Mouse (Mus musculus) neural tube, embryonic 11.5 days (tissue): Measurements from ENCODE around the gene Gin1. TPM values are rescaled to one million over a fixed set of nuclear protein-coding genes. Genes with fewer than 3 reads are reported as not detected.
"Not testable (repeated sequence)": the region's sequence is repeated elsewhere in the genome, so short reads cannot be mapped to it uniquely, and the experiment has no call there.

Experiments used
- ATAC-seq: fragments of 200-750 bp; cut with Nextera tagmentation; 2 replicates; pipeline ENCODE4 v1.8.0; 2017; ENCODE audit warnings: moderate number of reproducible peaks, mild to moderate bottlenecking, moderate TSS enrichment, moderate library complexity; ENCODE audit not compliant: insufficient read depth, low FRiP score, low TSS enrichment
- DNase-seq: peaks from one replicate; pipeline ENCODE4 v3.0.0-alpha.2; 2015; ENCODE audit warnings: low spot score
- H3K27ac ChIP-seq: fragments of 300-500 bp; sonication (generic); 2 replicates; pipeline ENCODE4 v1.5.1; 2014; ENCODE audit warnings: low read depth, mild to moderate bottlenecking, low read length
- H3K27me3 ChIP-seq: fragments of 300-500 bp; sonication (generic); 2 replicates; pipeline ENCODE4 v1.6.1; 2014; ENCODE audit warnings: mild to moderate bottlenecking, low read length, mixed read lengths; ENCODE audit not compliant: control insufficient read depth, insufficient read depth
- H3K36me3 ChIP-seq: fragments of 300-500 bp; sonication (generic); 2 replicates; pipeline ENCODE4 v1.6.1; 2014; ENCODE audit warnings: mild to moderate bottlenecking, low read length, moderate library complexity, mixed read lengths; ENCODE audit not compliant: control insufficient read depth, insufficient read depth
- H3K4me1 ChIP-seq: fragments of 300-500 bp; sonication (generic); 2 replicates; pipeline ENCODE4 v1.6.1; 2014; ENCODE audit warnings: low read length, mixed read lengths; ENCODE audit not compliant: control insufficient read depth, insufficient read depth
- H3K4me2 ChIP-seq: fragments of 300-500 bp; sonication (generic); 2 replicates; pipeline ENCODE4 v1.6.1; 2014; ENCODE audit warnings: low read depth, mild to moderate bottlenecking, moderate library complexity
- H3K4me3 ChIP-seq: fragments of 300-500 bp; sonication (generic); 2 replicates; pipeline ENCODE4 v1.5.1; 2014; ENCODE audit warnings: low read depth, low read length
- H3K9ac ChIP-seq: fragments of 300-500 bp; sonication (generic); 2 replicates; pipeline ENCODE4 v1.6.1; 2014; ENCODE audit warnings: mild to moderate bottlenecking, low read length
- H3K9me3 ChIP-seq: fragments of 300-500 bp; sonication (generic); 2 replicates; pipeline ENCODE4 v1.6.1; 2016; ENCODE audit warnings: low read length; ENCODE audit not compliant: control insufficient read depth
- WGBS: fragments of 180-500 bp; shearing (Covaris S2); extraction: QIAGEN DNeasy Blood & Tissue Kit; methylation state at CpG from one replicate; pipeline ENCODE4 v1.1.7; 2014; 5-methylcytosine and 5-hydroxymethylcytosine counted together
- polyA plus RNA-seq: library from polyadenylated mRNA; unstranded; fragments of >200 nt; fragmentation: Nextera tagmentation; extraction: Ambion mirVana; gene quantifications from 2 replicates; pipeline ENCODE4 v1.2.1, GENCODE M21; 2014

Gin1 gene
- polyA plus RNA-seq, 1 experiment from 2014 or later: 12.2 TPM

DNA sequence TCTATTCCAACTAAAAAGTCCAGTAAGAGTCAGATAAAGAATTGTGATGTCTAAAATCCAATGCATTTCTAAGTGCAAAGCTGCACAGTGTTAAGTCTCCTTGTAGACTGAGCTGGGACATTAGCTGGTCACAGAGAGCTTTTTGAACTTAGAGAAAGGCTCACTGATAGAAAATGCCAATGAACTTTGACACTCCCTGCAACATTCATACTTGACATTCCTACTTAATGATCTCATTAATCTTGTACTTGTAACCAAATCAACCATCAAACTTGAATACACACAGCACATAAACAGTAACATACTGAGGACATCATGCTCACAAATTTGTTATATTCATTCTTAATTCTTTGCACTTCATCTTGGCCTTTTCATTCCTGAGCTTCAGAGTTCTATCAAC is 10.1 kb upstream of the Gin1 start:
- ATAC-seq (no peak), DNase-seq (no peak)
- Histone ChIP-seq H3K9me3 (no peaks in the 10 kb centered on the region), H3K27me3 (no peaks in the 10 kb centered on the region), H3K4me1 (no peaks in the 10 kb centered on the region), H3K9ac (no peak overlapping the region), H3K4me2 (no peak overlapping the region), H3K4me3 (no peak overlapping the region), H3K36me3 (no peaks in the 10 kb centered on the region), H3K27ac (no peak overlapping the region)

DNA sequence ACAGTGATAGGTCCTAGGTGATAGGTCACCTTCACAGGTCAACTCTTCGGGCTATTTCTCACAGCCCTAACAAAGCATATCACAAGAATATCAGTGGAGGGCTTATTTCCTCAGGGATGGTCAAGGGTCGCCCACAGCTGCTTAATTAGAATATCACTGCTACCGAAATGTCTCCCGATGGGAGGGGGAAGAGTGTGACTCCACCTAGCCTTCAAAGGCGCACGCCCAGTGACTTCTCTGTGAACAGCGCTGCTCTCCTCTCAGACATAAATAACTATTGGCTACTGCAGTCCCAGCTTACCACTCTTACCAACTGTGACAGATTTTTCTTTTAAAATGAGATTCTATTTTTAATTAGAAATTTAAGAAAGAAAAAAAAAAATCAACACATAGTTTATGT is 9.4 kb upstream of the Gin1 start:
- ATAC-seq: no peak
- H3K4me1 ChIP-seq: no peaks in the 10 kb centered on the region
- H3K9me3 ChIP-seq: no peaks in the 10 kb centered on the region
- DNase-seq: no peak
- H3K27me3 ChIP-seq: no peaks in the 10 kb centered on the region
- H3K4me2 ChIP-seq: no peak overlapping the region
- no peaks in the 10 kb centered on the region for H3K36me3 ChIP-seq
- no peak overlapping the region for H3K4me3 ChIP-seq
- no peak overlapping the region for H3K9ac ChIP-seq
- no peak overlapping the region for H3K27ac ChIP-seq
- 82% methylated on average over 7 of the region's 7 CpGs for WGBS

DNA sequence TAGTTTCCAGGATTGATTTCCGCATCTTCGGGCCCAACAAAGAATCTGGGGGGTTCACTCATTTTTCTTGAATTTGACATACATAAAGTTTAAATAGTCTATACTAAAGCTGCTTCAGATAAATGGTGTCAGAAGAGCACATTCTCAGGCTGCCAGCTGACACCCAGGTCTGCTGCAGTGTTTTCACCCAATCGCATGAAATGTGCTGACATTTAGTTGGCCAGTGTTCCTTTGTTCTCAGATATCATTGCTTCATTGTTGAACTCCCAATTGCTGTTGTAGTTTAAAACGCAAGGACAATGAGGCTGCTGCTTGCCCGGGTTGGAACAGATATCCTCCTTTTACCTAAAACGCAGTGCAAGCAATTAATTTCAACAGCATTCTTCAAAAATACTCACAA is 8.5 kb upstream of the Gin1 start:
- no peak overlapping the region for H3K4me2 ChIP-seq
- no peaks in the 10 kb centered on the region for H3K36me3 ChIP-seq
- no peaks in the 10 kb centered on the region for H3K9me3 ChIP-seq
- H3K4me1 ChIP-seq: no peaks in the 10 kb centered on the region
- ATAC-seq: no peak
- no peaks in the 10 kb centered on the region for H3K27me3 ChIP-seq
- no peak overlapping the region for H3K4me3 ChIP-seq
- no peak overlapping the region for H3K27ac ChIP-seq
- no peak for DNase-seq
- 77% methylated on average over 6 of the region's 6 CpGs for WGBS
- H3K9ac ChIP-seq: no peak overlapping the region

DNA sequence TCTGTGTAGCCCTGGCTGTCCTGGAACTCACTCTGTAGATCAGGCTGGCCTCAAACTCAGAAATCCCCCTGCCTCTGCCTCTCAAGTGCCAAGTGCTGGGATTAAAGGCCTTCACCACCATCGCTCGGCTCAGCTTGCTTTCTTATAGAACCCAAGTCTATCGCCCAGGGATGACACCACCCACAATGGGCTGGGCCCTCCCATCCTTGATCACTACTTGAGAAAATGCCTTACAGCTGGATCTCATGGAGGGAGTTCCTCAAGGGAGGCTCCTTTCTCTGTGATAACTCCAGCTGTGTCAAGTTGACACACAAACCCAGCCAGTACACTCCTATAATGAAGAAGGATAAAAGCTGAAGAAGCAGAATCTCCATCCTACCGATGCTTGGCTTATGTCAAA is 4.3 kb upstream of the Gin1 start:
- WGBS: 87% methylated on average over 4 of the region's 4 CpGs

DNA sequence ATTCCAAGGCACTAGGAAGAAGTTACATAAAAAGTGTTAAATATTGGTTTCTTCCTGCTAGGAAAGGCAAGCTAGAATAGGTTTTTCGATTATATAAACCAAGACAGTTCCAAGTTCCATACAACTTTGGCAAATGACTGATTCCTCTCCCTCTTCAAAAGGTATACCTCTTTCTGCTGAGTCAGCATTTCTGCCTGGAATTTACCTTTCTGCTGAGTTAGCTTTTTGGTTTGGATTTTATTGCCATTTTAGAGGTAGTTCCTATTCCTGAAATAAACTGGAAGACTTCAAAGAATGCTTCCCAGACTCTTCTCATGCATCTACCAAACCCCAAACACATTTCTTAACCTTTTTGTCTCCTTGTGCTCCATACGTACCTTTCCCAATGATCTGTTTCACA is 1.9 kb upstream of the Gin1 start:
- Histone ChIP-seq H3K27ac (no peak overlapping the region), H3K4me2 (peak overlapping the region; percentile 20; the same call in 1 of the 2 replicates), H3K27me3 (no peaks in the 10 kb centered on the region), H3K9me3 (no peaks in the 10 kb centered on the region), H3K36me3 (no peaks in the 10 kb centered on the region), H3K4me3 (no peak overlapping the region), H3K4me1 (peaks cover 5% of the 10 kb centered on the region; the same call in 1 of the 2 replicates), H3K9ac (no peak overlapping the region)
- 92% methylated on average over 2 of the region's 2 CpGs for WGBS
- DNase-seq (no peak), ATAC-seq (no peak)

More for the DNA sequence above, 4.3 kb upstream of the Gin1 start:
- not testable (repeated sequence) for H3K9ac ChIP-seq, H3K4me3 ChIP-seq, H3K36me3 ChIP-seq, H3K27me3 ChIP-seq, H3K4me2 ChIP-seq, DNase-seq, H3K27ac ChIP-seq, ATAC-seq, H3K9me3 ChIP-seq, H3K4me1 ChIP-seq

DNA sequence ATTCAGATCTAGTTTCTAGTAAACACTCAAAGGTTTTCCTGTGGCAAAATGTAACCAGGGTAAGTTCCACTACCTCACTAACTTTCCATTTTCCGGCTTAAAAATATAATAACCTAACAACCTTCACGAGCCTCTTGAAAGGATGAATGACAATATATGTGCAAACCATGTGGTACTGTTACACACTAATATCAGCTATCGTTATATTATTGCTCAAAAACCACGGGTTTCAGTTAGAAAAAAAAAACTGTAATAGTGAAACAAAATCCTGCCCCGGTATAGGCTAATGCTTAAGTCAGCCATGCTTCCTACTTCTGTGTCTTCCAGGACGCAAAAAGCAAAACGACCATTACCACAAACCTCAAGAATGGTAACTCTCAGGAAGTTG is 1.1 kb upstream of the Gin1 start:
- peak overlapping the region; percentile 58 for H3K4me2 ChIP-seq
- no peaks in the 10 kb centered on the region for H3K27me3 ChIP-seq
- ATAC-seq (no peak), DNase-seq (no peak)
- H3K9me3 ChIP-seq: no peaks in the 10 kb centered on the region
- no peaks in the 10 kb centered on the region for H3K36me3 ChIP-seq
- peak overlapping the region; percentile 92 for H3K4me3 ChIP-seq
- no peak overlapping the region for H3K27ac ChIP-seq
- 14% methylated on average over 7 of the region's 7 CpGs for WGBS
- peaks cover 5% of the 10 kb centered on the region; the same call in 1 of the 2 replicates for H3K4me1 ChIP-seq
- H3K9ac ChIP-seq: peak overlapping the region; percentile 88

DNA sequence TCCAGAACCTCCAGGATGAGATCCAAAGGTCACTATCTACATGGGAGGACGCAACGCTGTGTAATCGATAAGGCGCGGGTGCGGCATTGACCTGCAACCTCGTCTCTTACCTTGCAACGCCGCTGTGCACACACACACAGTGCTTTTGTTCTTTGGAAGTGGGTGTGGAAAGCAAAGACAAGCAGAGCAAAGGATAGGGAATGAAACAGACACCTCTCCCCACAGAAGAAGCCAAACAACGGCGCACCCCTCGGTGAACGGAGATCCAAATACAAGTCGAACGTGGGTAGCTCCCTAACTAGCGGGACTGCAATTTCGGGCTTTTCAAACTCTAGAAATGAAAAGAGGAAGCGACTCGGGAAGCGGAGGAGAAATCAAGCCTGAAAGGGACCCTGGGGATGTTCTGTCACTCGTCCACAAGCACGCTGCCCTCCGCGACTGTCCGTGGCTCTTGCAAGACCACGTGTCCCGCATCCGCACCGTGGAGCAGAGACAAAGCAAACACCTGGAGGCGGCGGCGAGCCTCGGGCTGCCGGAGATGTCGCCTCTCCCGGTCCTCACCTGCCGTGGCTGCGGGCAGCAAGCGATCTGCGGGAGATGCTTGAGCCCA is 573 bp upstream of the Gin1 start:
- H3K27ac ChIP-seq: peak overlapping the region; percentile 77
- H3K4me1 ChIP-seq: peaks cover 5% of the 10 kb centered on the region; the same call in 1 of the 2 replicates
- no peaks in the 10 kb centered on the region for H3K27me3 ChIP-seq
- H3K4me2 ChIP-seq: peak overlapping the region; percentile 58
- H3K9ac ChIP-seq: peak overlapping the region; percentile 88
- H3K36me3 ChIP-seq: no peaks in the 10 kb centered on the region
- peak overlapping the region; percentile 92 for H3K4me3 ChIP-seq
- peak; percentile 41 for DNase-seq
- H3K9me3 ChIP-seq: no peaks in the 10 kb centered on the region
- WGBS: under 1% methylated on average over 37 of the region's 40 CpGs
- ATAC-seq: peak; percentile 66

DNA sequence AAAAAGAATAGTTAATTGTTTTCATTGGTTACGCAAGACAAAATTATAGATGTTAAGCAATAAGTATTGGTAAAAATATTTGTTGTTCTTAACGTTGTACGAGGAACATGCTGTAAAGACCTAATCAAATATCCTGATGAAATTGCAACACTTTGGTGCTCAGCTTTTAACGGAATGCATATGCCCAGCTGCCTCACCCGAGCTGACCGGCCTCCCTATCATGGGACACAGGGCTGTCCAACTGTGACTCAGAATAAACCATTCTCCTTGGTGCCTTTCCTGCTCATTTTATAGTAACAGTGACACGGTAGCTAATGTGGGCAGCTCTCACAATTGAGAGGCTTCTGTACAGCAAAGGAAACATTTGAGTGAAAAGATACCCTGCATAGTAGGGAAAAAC is 1.1 kb downstream of the Gin1 start:
- Histone ChIP-seq H3K4me3 (no peak overlapping the region), H3K36me3 (no peaks in the 10 kb centered on the region), H3K27me3 (no peaks in the 10 kb centered on the region), H3K4me1 (peaks cover 5% of the 10 kb centered on the region; the same call in 1 of the 2 replicates), H3K9me3 (no peaks in the 10 kb centered on the region), H3K27ac (no peak overlapping the region), H3K9ac (no peak overlapping the region), H3K4me2 (no peak overlapping the region)
- DNase-seq (no peak), ATAC-seq (no peak)
- WGBS: 82% methylated on average over 7 of the region's 7 CpGs

DNA sequence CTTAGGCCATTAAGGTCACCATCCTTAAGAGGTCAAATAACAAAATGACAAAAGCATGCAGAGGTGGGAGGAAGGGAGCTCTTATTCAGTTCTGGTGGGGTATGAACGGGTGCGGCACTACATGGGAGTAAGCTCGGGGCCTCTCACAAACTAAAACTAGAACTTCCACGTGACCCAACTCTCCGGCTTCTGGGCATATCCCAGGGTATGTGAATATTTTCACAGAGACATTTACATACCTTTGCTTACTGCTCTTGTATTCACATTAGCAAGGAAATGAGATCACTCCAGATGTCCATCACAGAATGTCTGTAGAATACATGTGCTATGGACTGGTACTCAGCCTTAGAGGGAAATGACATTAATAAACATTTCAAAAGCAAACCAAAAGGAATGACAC is 1.8 kb downstream of the Gin1 start:
- ATAC-seq: no peak
- Histone ChIP-seq H3K4me1 (peaks cover 5% of the 10 kb centered on the region; the same call in 1 of the 2 replicates), H3K4me2 (no peak overlapping the region), H3K36me3 (no peaks in the 10 kb centered on the region), H3K27ac (no peak overlapping the region), H3K27me3 (no peaks in the 10 kb centered on the region), H3K9me3 (no peaks in the 10 kb centered on the region), H3K4me3 (no peak overlapping the region), H3K9ac (no peak overlapping the region)
- 95% methylated on average over 5 of the region's 5 CpGs for WGBS
- DNase-seq: no peak
